In genomic region chr6:123227519-123228166, GRCm38 (mm10) we compare ENCODE assay signal across 30 mouse cellular contexts. TPM values are rescaled to one million over a fixed set of nuclear protein-coding genes. Genes with fewer than 3 reads are reported as not detected.
DNase-seq lines count a peak whose midpoint lies in the region; ATAC-seq and TF ChIP-seq lines count a peak whose summit lies in the region.
"Had no signal": no experiment of that assay in that cellular context is flagged by ENCODE, and none has a peak within 500 bp of the region (broad histone marks: within the 10 kb centered on the region; RNA-seq: fewer than 3 reads in every experiment).

No protein-coding gene starts in this region.

- no peak for TF ChIP-seq CTCF in liver, embryonic 14.5 days (IDR thresholded peaks at IDR 0.05; ENCODE audit: low read depth)
- TF ChIP-seq CTCF in bone marrow, adult 2 months (IDR thresholded peaks at IDR 0.05; ENCODE audit: control insufficient read depth, insufficient read depth, low read length) = no peak

- no peak overlapping the region for H3K4me3 ChIP-seq in liver, embryonic 14.5 days (ENCODE audit: insufficient read depth in 1 of 2, low read depth in 2 of 2, low read length in 2 of 2)
- H3K4me3 ChIP-seq in liver, embryonic 11.5 days (ENCODE audit: low read depth, low read length) = no peak overlapping the region
- H3K4me3 ChIP-seq in bone marrow, adult 2 months (replicated peaks; ENCODE audit: control insufficient read depth, low read depth, low read length) = peak overlapping the region; percentile 16
- H3K4me3 ChIP-seq: forebrain, embryonic 12.5 days; left cerebral cortex, adult 2 months; stomach, embryonic 15.5 days had no signal

- no peak overlapping the region for H3K4me2 ChIP-seq in liver, embryonic 14.5 days (ENCODE audit: low read depth)
- H3K4me2 ChIP-seq in liver, embryonic 11.5 days = no peak overlapping the region
- H3K4me2 ChIP-seq: forebrain, embryonic 12.5 days; lung, embryonic 14.5 days; stomach, embryonic 15.5 days had no signal

- H3K4me1 ChIP-seq in liver, embryonic 14.5 days (replicated peaks; ENCODE audit: control insufficient read depth in 2 of 2, insufficient read depth in 2 of 2, low read length in 1 of 2) = no peaks in the 10 kb centered on the region
- no peaks in the 10 kb centered on the region for H3K4me1 ChIP-seq in liver, embryonic 11.5 days (replicated peaks; ENCODE audit: control insufficient read depth, insufficient read depth, low read length)
- no peaks in the 10 kb centered on the region; the same call in 1 of the 2 replicates for H3K4me1 ChIP-seq in bone marrow, adult 2 months (ENCODE audit: control insufficient read depth, insufficient read depth, low read length)
- H3K4me1 ChIP-seq: forebrain, embryonic 12.5 days; stomach, embryonic 15.5 days had no signal

- WGBS in liver, embryonic 14.5 days (ENCODE audit: insufficient replicate concordance) = 32% methylated on average over 2 of the region's 2 CpGs
- WGBS in liver, embryonic 11.5 days = 52% methylated on average over 2 of the region's 2 CpGs
- whole genome bisulfite sequencing in bone marrow, adult 2 months = 15% methylated on average over 2 of the region's 2 CpGs

- no peaks in the 10 kb centered on the region for H3K27me3 ChIP-seq in liver, embryonic 14.5 days (ENCODE audit: control insufficient read depth, insufficient read depth, low read length)
- no peaks in the 10 kb centered on the region for H3K27me3 ChIP-seq in liver, embryonic 11.5 days (replicated peaks; ENCODE audit: control insufficient read depth, insufficient read depth, low read length)
- H3K27me3 ChIP-seq: forebrain, embryonic 12.5 days; Patski; stomach, embryonic 15.5 days had no signal

- no peaks in the 10 kb centered on the region for H3K9me3 ChIP-seq in liver, embryonic 14.5 days (ENCODE audit: control insufficient read depth, low read length)
- no peaks in the 10 kb centered on the region for H3K9me3 ChIP-seq in liver, embryonic 11.5 days (ENCODE audit: control insufficient read depth, low read length)
- H3K9me3 ChIP-seq: forebrain, embryonic 12.5 days; stomach, embryonic 15.5 days had no signal

- no peak for TF ChIP-seq EP300 in liver, embryonic 14.5 days (IDR thresholded peaks at IDR 0.05; ENCODE audit: low read depth)

- no peak overlapping the region for H3K9ac ChIP-seq in liver, embryonic 14.5 days (replicated peaks)
- H3K9ac ChIP-seq in liver, embryonic 11.5 days (ENCODE audit: low read depth, low read length) = no peak overlapping the region
- H3K9ac ChIP-seq: forebrain, embryonic 12.5 days; lung, embryonic 14.5 days; stomach, embryonic 15.5 days had no signal

- ATAC-seq in liver, embryonic 14.5 days (ENCODE audit: insufficient read depth) = peak; percentile 39; the same call in 1 of the 2 replicates
- ATAC-seq in liver, embryonic 11.5 days (replicated peaks; ENCODE audit: low FRiP score) = no peak
- peak; percentile 97 to 100 for ATAC-seq in hematopoietic stem cell, adult 5-6 weeks (replicated peaks in 1 of 2; ENCODE audit: insufficient read depth in 1 of 2, low FRiP score in 2 of 2, low TSS enrichment in 1 of 2, low read depth in 1 of 2, poor library complexity in 2 of 2, severe bottlenecking in 2 of 2)
- ATAC-seq in monocyte, adult 5-6 weeks (replicated peaks; ENCODE audit: insufficient number of reproducible peaks, low FRiP score, low TSS enrichment, poor library complexity, severe bottlenecking) = peak; percentile 81
- ATAC-seq: inflammation-experienced regulatory T-cells, adult 6 months; midbrain, embryonic 16.5 days; Patski had no signal

- DNase-seq in liver, embryonic 14.5 days (ENCODE audit: low read depth in 3 of 3, low spot score in 3 of 3) = no peak
- DNase-seq in liver, embryonic 11.5 days (ENCODE audit: low spot score) = no peak
- DNase-seq in spleen, adult 12 weeks (ENCODE audit: low spot score) = no peak
- no peak for DNase-seq in adrenal gland, adult (ENCODE audit: inconsistent age in 2 of 2, low spot score in 1 of 2)
- no peak for DNase-seq in gastrocnemius, postnatal 25 days
- DNase-seq: adrenal gland, postnatal 10 days; cerebellum, adult 11-12 months; cerebellum, postnatal 14 days; kidney, postnatal 4 days; layer of hippocampus, adult 9-11 months; left cerebral cortex, postnatal 4 days; lung, embryonic 14.5 days; right cerebral cortex, adult 18-20 months; spleen, adult 18-20 months; thymus, adult 18-20 months had no signal

- H3K27ac ChIP-seq in liver, embryonic 14.5 days = no peak overlapping the region
- no peak overlapping the region for H3K27ac ChIP-seq in liver, embryonic 11.5 days (ENCODE audit: low read depth, low read length)
- no peak overlapping the region for H3K27ac ChIP-seq in bone marrow, adult 2 months (ENCODE audit: control insufficient read depth, insufficient read depth, low read depth, low read length, poor library complexity)
- H3K27ac ChIP-seq: forebrain, embryonic 12.5 days; left cerebral cortex, adult 2 months; stomach, embryonic 15.5 days had no signal

- TF ChIP-seq POLR2A in bone marrow, adult 2 months (IDR thresholded peaks at IDR 0.05; ENCODE audit: borderline replicate concordance, control insufficient read depth, low read depth, low read length) = no peak

- no peaks in the 10 kb centered on the region for H3K36me3 ChIP-seq in liver, embryonic 14.5 days (replicated peaks; ENCODE audit: control insufficient read depth, insufficient read depth, low read depth)
- no peaks in the 10 kb centered on the region for H3K36me3 ChIP-seq in liver, embryonic 11.5 days (ENCODE audit: control insufficient read depth, insufficient read depth, low read length)
- H3K36me3 ChIP-seq: forebrain, embryonic 12.5 days; stomach, embryonic 15.5 days had no signal

RNA-seq across cellular contexts. Expression of gene Clec4n, which starts 2.0 kb away (rescaled TPM):
- polyA plus RNA-seq in liver, embryonic 14.5 days (2012; rRNA removed) = 4.2 and 6.0 TPM in 2 replicates
- 12.0 and 14.2 TPM in 2 replicates for polyA plus RNA-seq in liver, embryonic 14.5 days (2014; fragmentation: Nextera tagmentation; extraction: Ambion mirVana)
- polyA plus RNA-seq in liver, embryonic 11.5 days (2014; fragmentation: Nextera tagmentation; extraction: Ambion mirVana) = 2.6 and 3.1 TPM in 2 replicates
- polyA plus RNA-seq in bone marrow, adult 2 months (2011; ENCODE audit: insufficient read depth, insufficient read length, low replicate concordance, missing spikeins) = 4.5 TPM in 1 of 2 replicates, not detected in the other
- total RNA-seq in hematopoietic stem cell, adult 5-6 weeks (2017) = 0.99 TPM in 1 of 2 replicates, not detected in the other
- total RNA-seq in monocyte, adult 5-6 weeks (2017) = 8.1 to 22.2 TPM (median 17.4 TPM) in 3 replicates
- not detected for total RNA-seq in gastrocnemius, postnatal 25 days (2021)
- total RNA-seq: left cerebral cortex, adult 2 months had no signal
- polyA plus RNA-seq: Patski had no signal

RNA-seq across cellular contexts. Expression of gene Clec4d, which starts 34.3 kb away (rescaled TPM):
- polyA plus RNA-seq in liver, embryonic 14.5 days (2012; rRNA removed) = 0.37 and 0.59 TPM in 2 replicates
- 0.81 and 0.92 TPM in 2 replicates for polyA plus RNA-seq in liver, embryonic 14.5 days (2014; fragmentation: Nextera tagmentation; extraction: Ambion mirVana)
- polyA plus RNA-seq in liver, embryonic 11.5 days (2014; fragmentation: Nextera tagmentation; extraction: Ambion mirVana) = 0.92 and 1.8 TPM in 2 replicates
- polyA plus RNA-seq in bone marrow, adult 2 months (2011; ENCODE audit: insufficient read depth, insufficient read length, low replicate concordance, missing spikeins) = 15.0 and 51.2 TPM in 2 replicates
- total RNA-seq in hematopoietic stem cell, adult 5-6 weeks (2017) = 0.35 and 4.9 TPM in 2 replicates
- 8.2 to 19.0 TPM (median 15.1 TPM) in 3 replicates for total RNA-seq in monocyte, adult 5-6 weeks (2017)
- total RNA-seq in gastrocnemius, postnatal 25 days (2021) = not detected
- total RNA-seq: gastrocnemius, adult 8-10 months; left cerebral cortex, adult 2 months; left cerebral cortex, postnatal 4 days had no signal
- polyA plus RNA-seq: forebrain, embryonic 12.5 days; hindbrain, embryonic 11.5 days; inflammation-experienced regulatory T-cells, adult 6 months; kidney, embryonic 14.5 days; midbrain, embryonic 16.5 days; Patski had no signal

RNA-seq across cellular contexts. Expression of gene Clec4b2, which starts 55.0 kb away (rescaled TPM):
- 0.04 and 0.08 TPM in 2 replicates for polyA plus RNA-seq in liver, embryonic 14.5 days (2012; rRNA removed)
- 0.11 TPM in 1 of 2 replicates, not detected in the other for polyA plus RNA-seq in liver, embryonic 14.5 days (2014; fragmentation: Nextera tagmentation; extraction: Ambion mirVana)
- not detected in 2 replicates for polyA plus RNA-seq in liver, embryonic 11.5 days (2014; fragmentation: Nextera tagmentation; extraction: Ambion mirVana)
- polyA plus RNA-seq in bone marrow, adult 2 months (2011; ENCODE audit: insufficient read depth, insufficient read length, low replicate concordance, missing spikeins) = 1.3 and 1.7 TPM in 2 replicates
- total RNA-seq in hematopoietic stem cell, adult 5-6 weeks (2017) = 0.89 and 4.1 TPM in 2 replicates
- not detected in 3 replicates for total RNA-seq in monocyte, adult 5-6 weeks (2017)
- not detected for total RNA-seq in gastrocnemius, postnatal 25 days (2021)
- total RNA-seq: adrenal gland, postnatal 10 days; gastrocnemius, adult 8-10 months; heart, adult 18-20 months; left cerebral cortex, adult 2 months; left cerebral cortex, postnatal 4 days had no signal
- polyA plus RNA-seq: forebrain, embryonic 12.5 days; frontal cortex, adult 2 months; heart, embryonic 16.5 days; hindbrain, embryonic 11.5 days; inflammation-experienced regulatory T-cells, adult 6 months; kidney, embryonic 14.5 days; lung, embryonic 14.5 days; midbrain, embryonic 16.5 days; Patski; stomach, embryonic 15.5 days had no signal
